Mouse (Mus musculus) C2C12 (cell line): ENCODE measurements around the gene Cby3.

Experiments used
- CEBPB ChIP-seq: IDR thresholded peaks from one replicate; pipeline ENCODE4 v1.6.1; 2011; ENCODE audit warnings: low read depth, mild to moderate bottlenecking, control low read depth, moderate library complexity
- CTCF ChIP-seq: IDR thresholded peaks from one replicate; pipeline ENCODE4 v1.5.1; 2011; ENCODE audit not compliant: control insufficient read depth, insufficient read depth, insufficient read length
- FOSL1 ChIP-seq: IDR thresholded peaks from one replicate; pipeline ENCODE4 v1.8.0; 2011; ENCODE audit warnings: mild to moderate bottlenecking, low read length; ENCODE audit not compliant: poor library complexity, insufficient read depth, severe bottlenecking
- MAX ChIP-seq: IDR thresholded peaks from one replicate; pipeline ENCODE4 v1.6.1; 2011; ENCODE audit warnings: mild to moderate bottlenecking, control low read depth
- MYOG ChIP-seq: IDR thresholded peaks from one replicate; pipeline ENCODE4 v1.6.1; 2011; ENCODE audit not compliant: control insufficient read depth, insufficient read length; ENCODE audit errors: extremely low read depth
- USF1 ChIP-seq: IDR thresholded peaks from one replicate; pipeline ENCODE4 v1.6.1; 2011; ENCODE audit warnings: low read depth, mild to moderate bottlenecking, control low read depth, moderate library complexity

DNA sequence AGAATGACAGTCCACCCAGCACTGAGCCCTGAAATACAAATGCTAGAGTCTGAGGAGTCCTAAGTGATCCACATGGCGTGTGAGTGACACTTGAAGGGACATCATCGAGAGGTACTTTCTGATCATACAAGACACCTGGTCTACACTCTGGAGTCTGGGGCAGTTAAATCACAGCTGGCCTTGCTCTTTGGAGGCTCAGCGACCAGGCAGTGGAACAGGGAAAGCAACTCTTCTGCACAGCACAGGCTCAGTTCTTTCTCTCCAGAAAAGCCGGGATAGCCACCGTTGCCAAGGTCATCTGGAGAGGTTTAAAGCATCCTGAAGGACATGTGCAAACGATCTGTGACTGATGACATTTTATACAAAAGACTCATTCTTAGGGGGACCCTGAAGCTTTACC lies 53.0 kb downstream of the Cby3 start:
- no peak for TF ChIP-seq FOSL1
- no peak for TF ChIP-seq CTCF
- TF ChIP-seq MYOG = no peak
- no peak for TF ChIP-seq MAX
- TF ChIP-seq USF1 = no peak
- no peak for TF ChIP-seq CEBPB
